Mouse (Mus musculus) kidney, embryonic 15.5 days (tissue): Measurements from ENCODE around the gene Ppif. TPM values are rescaled to one million over a fixed set of nuclear protein-coding genes. Genes with fewer than 3 reads are reported as not detected.

Experiments
- ATAC-seq: fragments of 200-750 bp; cut with Nextera tagmentation; replicated peaks from 2 replicates; pipeline ENCODE4 v1.8.0; 2017; ENCODE audit warnings: moderate TSS enrichment; ENCODE audit not compliant: low FRiP score
- H3K27ac ChIP-seq: fragments of 300-500 bp; sonication (generic); 2 replicates; pipeline ENCODE4 v1.5.1; 2015; ENCODE audit warnings: mild to moderate bottlenecking, inconsistent platforms
- H3K27me3 ChIP-seq: fragments of 300-500 bp; sonication (generic); 2 replicates; pipeline ENCODE4 v1.6.1; 2015; ENCODE audit warnings: inconsistent platforms
- H3K36me3 ChIP-seq: fragments of 300-500 bp; sonication (generic); 2 replicates; pipeline ENCODE4 v1.6.1; 2015; ENCODE audit warnings: inconsistent platforms
- H3K4me1 ChIP-seq: fragments of 300-500 bp; sonication (generic); 2 replicates; pipeline ENCODE4 v1.6.1; 2015; ENCODE audit warnings: inconsistent platforms
- H3K4me2 ChIP-seq: fragments of 300-500 bp; sonication (generic); 2 replicates; pipeline ENCODE4 v1.6.1; 2015; ENCODE audit warnings: moderate library complexity, mild to moderate bottlenecking, inconsistent platforms
- H3K4me3 ChIP-seq: fragments of 300-500 bp; sonication (generic); replicated peaks from 2 replicates; pipeline ENCODE4 v1.5.1; 2015; ENCODE audit warnings: mild to moderate bottlenecking, inconsistent platforms
- H3K9ac ChIP-seq: fragments of 300-500 bp; sonication (generic); 2 replicates; pipeline ENCODE4 v1.6.1; 2015; ENCODE audit warnings: mild to moderate bottlenecking, inconsistent platforms
- H3K9me3 ChIP-seq: fragments of 300-500 bp; sonication (generic); replicated peaks from 2 replicates; pipeline ENCODE4 v1.6.1; 2016; ENCODE audit warnings: inconsistent platforms
- WGBS: fragments of 180-500 bp; shearing (Covaris S2); methylation state at CpG from one replicate; pipeline ENCODE4 v1.1.7; 2015; ENCODE audit warnings: mixed read lengths; 5-methylcytosine and 5-hydroxymethylcytosine counted together
- polyA plus RNA-seq: library from polyadenylated mRNA; unstranded; fragments of >200 nt; fragmentation: Nextera tagmentation; extraction: Ambion mirVana; gene quantifications from 2 replicates; pipeline ENCODE4 v1.2.1, GENCODE M21; 2015

Ppif gene
- polyA plus RNA-seq, 1 experiment from 2014 or later = 41.5 TPM

GRCm38 (mm10) chr14:25666668-25667376 lies 27.1 kb upstream of the Ppif start:
- Histone ChIP-seq H3K36me3 (peaks cover 44% of the 10 kb centered on the region), H3K9me3 (no peaks in the 10 kb centered on the region), H3K4me1 (no peaks in the 10 kb centered on the region), H3K27ac (no peak overlapping the region), H3K27me3 (no peaks in the 10 kb centered on the region), H3K9ac (no peak overlapping the region), H3K4me2 (no peak overlapping the region), H3K4me3 (no peak overlapping the region)
- no peak for ATAC-seq
- WGBS = 81% methylated on average over 2 of the region's 2 CpGs

- no peak for ATAC-seq
- H3K4me2 ChIP-seq = no peak overlapping the region
- 74% methylated on average over 3 of the region's 3 CpGs for WGBS
Measured at GRCm38 (mm10) chr14:25667587-25667986, 26.4 kb upstream of the Ppif start.

GRCm38 (mm10) chr14:25679625-25680024 lies 14.3 kb upstream of the Ppif start:
- Histone ChIP-seq H3K36me3 (no peaks in the 10 kb centered on the region), H3K9ac (no peak overlapping the region), H3K4me3 (no peak overlapping the region), H3K4me1 (no peaks in the 10 kb centered on the region), H3K27ac (no peak overlapping the region), H3K27me3 (no peaks in the 10 kb centered on the region), H3K4me2 (no peak overlapping the region), H3K9me3 (no peaks in the 10 kb centered on the region)
- WGBS = 60% methylated on average over 7 of the region's 7 CpGs
- ATAC-seq = no peak

More at GRCm38 (mm10) chr14:25667587-25667986, 26.4 kb upstream of the Ppif start:
- Histone ChIP-seq H3K27me3 (no peaks in the 10 kb centered on the region), H3K9ac (no peak overlapping the region), H3K36me3 (peaks cover 37% of the 10 kb centered on the region), H3K4me1 (no peaks in the 10 kb centered on the region), H3K9me3 (no peaks in the 10 kb centered on the region), H3K27ac (peak overlapping the region; percentile 37; the same call in 1 of the 2 replicates), H3K4me3 (no peak overlapping the region)

- no peaks in the 10 kb centered on the region for H3K36me3 ChIP-seq
- 68% methylated on average over 6 of the region's 6 CpGs for WGBS
- no peak overlapping the region for H3K4me3 ChIP-seq
- H3K4me1 ChIP-seq = no peaks in the 10 kb centered on the region
- no peaks in the 10 kb centered on the region for H3K9me3 ChIP-seq
- no peak overlapping the region for H3K27ac ChIP-seq
- H3K4me2 ChIP-seq = no peak overlapping the region
- no peaks in the 10 kb centered on the region for H3K27me3 ChIP-seq
- ATAC-seq = no peak
- no peak overlapping the region for H3K9ac ChIP-seq
Measured at GRCm38 (mm10) chr14:25682020-25682419, 11.9 kb upstream of the Ppif start.

- no peak for ATAC-seq
- H3K9me3 ChIP-seq = no peaks in the 10 kb centered on the region
- no peak overlapping the region for H3K4me2 ChIP-seq
- no peaks in the 10 kb centered on the region for H3K27me3 ChIP-seq
- no peak overlapping the region for H3K9ac ChIP-seq
- H3K27ac ChIP-seq = no peak overlapping the region
- WGBS = 49% methylated on average over 7 of the region's 7 CpGs
- H3K4me1 ChIP-seq = no peaks in the 10 kb centered on the region
- H3K4me3 ChIP-seq = no peak overlapping the region
- no peaks in the 10 kb centered on the region for H3K36me3 ChIP-seq
Measured at GRCm38 (mm10) chr14:25686216-25686945, 7.6 kb upstream of the Ppif start.

GRCm38 (mm10) chr14:25686983-25687901 lies 6.7 kb upstream of the Ppif start:
- WGBS = 76% methylated on average over 10 of the region's 10 CpGs
- no peak for ATAC-seq
- H3K9me3 ChIP-seq = no peaks in the 10 kb centered on the region
- no peak overlapping the region for H3K4me3 ChIP-seq
- no peaks in the 10 kb centered on the region for H3K36me3 ChIP-seq
- H3K4me2 ChIP-seq = no peak overlapping the region
- no peak overlapping the region for H3K9ac ChIP-seq
- no peaks in the 10 kb centered on the region for H3K4me1 ChIP-seq
- H3K27me3 ChIP-seq = no peaks in the 10 kb centered on the region
- H3K27ac ChIP-seq = no peak overlapping the region

- Histone ChIP-seq H3K4me3 (peak overlapping the region; percentile 62), H3K9me3 (no peaks in the 10 kb centered on the region), H3K4me2 (peak overlapping the region; percentile 91), H3K4me1 (peaks cover 27% of the 10 kb centered on the region), H3K36me3 (peaks cover 26% of the 10 kb centered on the region), H3K9ac (peak overlapping the region; percentile 1; the same call in 1 of the 2 replicates), H3K27me3 (no peaks in the 10 kb centered on the region), H3K27ac (peak overlapping the region; percentile 11)
- peak; percentile 33 for ATAC-seq
- 59% methylated on average over 6 of the region's 6 CpGs for WGBS
Measured at GRCm38 (mm10) chr14:25693271-25693887, 575 bp upstream of the Ppif start.

GRCm38 (mm10) chr14:25694569-25694897 lies 579 bp downstream of the Ppif start:
- 0% methylated on average over 10 of the region's 10 CpGs for WGBS
- Histone ChIP-seq H3K27ac (peak overlapping the region; percentile 57), H3K9ac (peak overlapping the region; percentile 65), H3K9me3 (no peaks in the 10 kb centered on the region), H3K36me3 (peaks cover 37% of the 10 kb centered on the region), H3K4me1 (peaks cover 27% of the 10 kb centered on the region), H3K4me2 (peak overlapping the region; percentile 91), H3K4me3 (peak overlapping the region; percentile 62), H3K27me3 (no peaks in the 10 kb centered on the region)
- ATAC-seq = peak; percentile 66

- Histone ChIP-seq H3K9ac (peak overlapping the region; percentile 65), H3K27ac (no peak overlapping the region), H3K27me3 (no peaks in the 10 kb centered on the region), H3K4me3 (peak overlapping the region; percentile 62), H3K4me2 (peak overlapping the region; percentile 91), H3K9me3 (no peaks in the 10 kb centered on the region), H3K4me1 (peaks cover 27% of the 10 kb centered on the region), H3K36me3 (peaks cover 42% of the 10 kb centered on the region)
- 54% methylated on average over 6 of the region's 6 CpGs for WGBS
- ATAC-seq = no peak
Measured at GRCm38 (mm10) chr14:25695059-25695458, 1.1 kb downstream of the Ppif start.

- Histone ChIP-seq H3K4me3 (no peak overlapping the region), H3K36me3 (peaks cover 50% of the 10 kb centered on the region), H3K4me1 (peaks cover 27% of the 10 kb centered on the region), H3K9me3 (no peaks in the 10 kb centered on the region), H3K9ac (no peak overlapping the region), H3K27ac (no peak overlapping the region), H3K4me2 (no peak overlapping the region), H3K27me3 (no peaks in the 10 kb centered on the region)
- ATAC-seq = no peak
- WGBS = 74% methylated on average over 2 of the region's 2 CpGs
Measured at GRCm38 (mm10) chr14:25696356-25696755, 2.4 kb downstream of the Ppif start.

GRCm38 (mm10) chr14:25701986-25702385 lies 8.0 kb downstream of the Ppif start:
- no peak overlapping the region for H3K4me2 ChIP-seq
- no peak overlapping the region for H3K27ac ChIP-seq
- no peaks in the 10 kb centered on the region for H3K27me3 ChIP-seq
- no peaks in the 10 kb centered on the region for H3K9me3 ChIP-seq
- no peak overlapping the region for H3K4me3 ChIP-seq
- no peak overlapping the region for H3K9ac ChIP-seq
- no peaks in the 10 kb centered on the region for H3K4me1 ChIP-seq
- peaks cover 39% of the 10 kb centered on the region for H3K36me3 ChIP-seq
- no peak for ATAC-seq
